Mouse (Mus musculus): ENCODE data around the gene Rpl9-ps6.

DNA sequence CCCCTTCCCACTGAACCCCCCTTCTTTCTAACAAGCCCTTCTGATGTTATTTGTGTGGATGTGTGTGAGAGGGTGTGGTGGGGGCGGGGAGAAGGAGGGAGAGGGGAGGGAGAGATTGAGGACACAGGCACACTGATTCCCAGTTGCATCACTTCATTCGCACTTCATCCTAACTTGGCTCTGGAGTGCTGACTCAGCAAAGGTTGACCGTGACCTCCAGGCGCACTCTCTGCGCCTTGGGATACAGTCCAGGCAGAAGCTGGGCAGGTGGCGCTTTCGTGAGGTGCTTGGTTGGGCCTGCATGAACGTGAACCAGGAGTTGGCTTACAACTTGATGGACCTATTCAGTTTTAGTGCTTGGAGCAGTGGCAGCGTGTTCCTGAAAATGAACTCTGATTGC, 41.1 kb upstream of the Rpl9-ps6 start:
- TF ChIP-seq CTCF (IDR thresholded peaks at IDR 0.05; ENCODE audit: insufficient read depth, low read depth, low read length) (no peak), POLR2A (IDR thresholded peaks at IDR 0.05; ENCODE audit: insufficient read depth, low read depth, low read length) (no peak)

Data from olfactory bulb, adult 2 months (tissue).